Mouse (Mus musculus) c-Kit-positive CD71-positive TER-119-positive erythroid progenitor cells, embryonic 14.5 days (primary cell): ENCODE data around the gene Tmed1.
"Not testable (repeated sequence)": the region's sequence is repeated elsewhere in the genome, so short reads cannot be mapped to it uniquely, and the experiment has no call there.

ENCODE experiments used
- DNase-seq: peaks from one replicate; pipeline ENCODE4 v3.0.0-alpha.2; 2013; ENCODE audit warnings: low spot score

Gene Tmed1

DNA sequence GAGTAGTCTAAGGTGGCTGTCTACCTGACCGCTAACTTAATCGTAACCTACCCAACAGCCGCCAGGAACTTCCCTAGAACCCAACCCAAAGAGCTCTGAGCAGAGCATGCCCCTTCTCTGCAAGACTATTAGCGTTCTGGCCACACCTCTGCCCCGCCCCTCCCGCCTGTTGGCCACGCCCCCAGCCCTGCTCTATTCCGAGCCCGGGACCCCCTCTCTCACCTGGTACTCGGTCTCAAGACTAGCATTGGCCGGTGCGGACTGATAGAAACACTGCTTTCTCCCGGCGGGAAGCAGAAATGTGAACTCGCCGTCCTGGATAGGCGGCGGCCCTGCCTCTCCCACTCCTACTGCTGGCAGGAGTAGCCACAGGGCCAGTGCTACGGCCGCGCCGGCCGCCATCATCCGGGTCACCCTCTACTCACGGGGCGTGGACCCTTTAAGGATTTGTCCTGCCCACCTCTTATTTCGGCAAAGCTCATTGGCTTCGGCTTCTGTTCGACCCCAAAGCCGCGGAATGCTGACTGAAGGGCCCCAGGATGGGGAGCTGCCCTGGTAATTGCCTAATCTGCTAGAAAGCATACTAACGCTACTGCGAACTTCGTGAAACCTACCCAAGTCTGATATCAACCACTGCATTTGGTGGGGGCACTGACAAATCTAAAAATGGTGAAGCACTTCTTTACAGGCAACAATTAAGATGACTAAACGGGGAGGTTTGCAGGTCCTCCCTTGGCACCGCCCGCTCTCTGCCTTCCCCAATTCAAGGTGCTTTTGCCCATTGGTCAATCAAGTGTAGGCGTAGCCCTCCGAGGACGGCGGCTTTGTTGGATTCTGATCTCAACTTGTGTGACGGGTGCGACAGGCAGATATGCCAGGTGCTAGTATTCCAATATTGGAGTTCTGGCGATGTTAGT is at the start of gene Tmed1:
Gene Tmed1 (minus strand): TSS at position 481 of the 917 bp plus-strand sequence.
- DNase-seq: peak; percentile 92

DNA sequence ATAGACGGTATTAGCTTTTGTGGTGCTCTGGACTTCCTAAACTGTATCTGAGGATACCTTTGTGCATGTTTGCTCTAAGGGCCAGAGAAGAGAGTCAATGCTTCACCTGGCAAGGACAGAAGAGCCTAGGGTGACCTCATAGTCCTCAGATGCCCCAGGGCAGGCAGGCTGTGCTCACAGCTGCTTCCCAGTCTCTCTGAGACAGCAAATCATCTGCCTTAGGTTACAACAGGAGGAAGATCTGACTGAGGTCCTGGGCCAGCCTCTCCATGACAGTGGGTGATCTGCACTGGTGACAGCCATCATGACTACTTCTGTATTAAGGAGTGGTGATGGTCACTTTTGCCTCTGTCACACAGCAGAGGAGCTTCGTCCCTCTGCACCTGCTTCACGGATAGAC is 49.1 kb upstream of the Tmed1 start:
- DNase-seq: no peak

DNA sequence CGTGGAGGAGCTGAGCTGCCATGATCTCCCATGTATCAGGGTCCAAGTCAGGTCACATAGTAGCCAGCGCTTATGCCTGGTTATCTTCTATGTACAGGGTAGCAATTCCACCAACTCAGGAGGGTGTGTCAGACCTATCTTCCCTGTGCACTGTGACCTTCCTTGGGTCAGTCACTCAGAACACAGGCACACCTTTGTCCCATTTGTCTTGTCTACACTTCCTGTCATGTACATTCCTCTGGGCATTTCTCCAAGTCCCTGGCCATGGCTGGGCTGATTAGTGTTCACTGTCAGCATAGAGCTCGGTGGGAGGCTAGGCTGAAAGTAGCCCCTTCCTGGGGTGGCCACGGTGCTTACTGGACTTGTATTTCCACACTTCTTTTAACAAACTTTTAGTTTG is 48.3 kb upstream of the Tmed1 start:
- peak; percentile 88 for DNase-seq

DNA sequence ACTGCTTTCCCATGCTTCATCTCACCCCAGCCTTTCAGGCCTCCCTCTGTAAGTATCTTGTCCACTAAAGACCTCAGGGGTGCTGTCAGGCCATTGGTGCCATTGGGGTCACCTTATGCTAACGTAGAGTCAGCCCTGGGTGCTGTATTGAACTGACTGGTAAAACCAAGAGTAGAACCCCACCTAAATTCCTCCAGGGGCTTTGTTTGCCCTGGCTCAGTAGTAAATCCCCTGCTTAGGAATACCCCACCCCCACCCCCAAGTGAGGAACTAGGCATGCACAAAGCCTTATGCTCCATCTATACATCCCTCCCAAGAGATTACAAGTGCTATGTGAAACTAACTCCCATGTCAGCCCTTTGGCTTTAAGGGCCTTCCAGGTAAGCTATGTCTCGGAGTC is 47.5 kb upstream of the Tmed1 start:
- no peak for DNase-seq

DNA sequence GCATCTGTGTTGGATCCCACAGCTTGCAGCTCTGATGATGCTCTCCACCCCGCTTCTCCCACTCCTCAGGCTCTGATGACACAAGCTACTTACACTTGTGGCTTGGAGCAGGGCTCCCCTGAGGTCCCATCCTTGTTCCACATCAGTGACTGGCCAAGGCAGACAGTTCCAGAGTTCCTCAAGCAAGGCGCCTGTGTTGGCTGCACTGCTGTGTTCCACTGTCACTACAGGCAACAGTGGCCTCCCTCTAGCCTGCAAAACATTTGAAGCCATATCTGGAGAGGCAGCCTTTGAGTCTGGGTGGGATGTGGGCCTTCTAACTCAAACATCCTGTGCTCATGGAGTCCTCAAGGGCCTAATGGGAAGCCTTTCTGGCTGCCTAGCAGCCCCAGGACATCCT is 46.9 kb upstream of the Tmed1 start:
- no peak for DNase-seq

DNA sequence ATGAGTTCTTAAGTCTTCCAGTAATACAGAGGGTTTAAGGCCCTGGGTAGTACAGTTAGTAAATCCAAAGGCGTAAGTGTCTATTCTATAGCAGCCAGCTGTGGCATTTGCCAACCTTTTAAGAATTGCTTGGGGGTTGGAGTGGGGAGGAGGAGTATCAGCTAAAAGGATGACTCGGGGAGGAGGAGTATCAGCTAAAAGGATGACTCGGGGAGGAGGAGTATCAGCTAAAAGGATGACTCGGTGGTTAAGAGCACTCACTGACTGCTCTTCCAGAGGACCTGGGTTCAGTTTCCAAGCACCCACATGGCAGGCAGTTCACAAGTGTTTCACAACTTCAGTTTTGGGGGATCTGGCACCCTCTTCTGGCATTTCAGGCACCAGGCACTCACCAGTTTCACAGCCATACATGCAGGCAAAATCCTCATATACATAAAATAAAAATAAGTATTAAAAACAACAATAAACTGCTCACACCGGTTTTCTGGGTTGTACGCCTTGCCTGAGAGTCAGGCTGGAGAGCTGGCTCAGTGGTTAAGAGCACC is 45.2 kb upstream of the Tmed1 start:
- DNase-seq: no peak

DNA sequence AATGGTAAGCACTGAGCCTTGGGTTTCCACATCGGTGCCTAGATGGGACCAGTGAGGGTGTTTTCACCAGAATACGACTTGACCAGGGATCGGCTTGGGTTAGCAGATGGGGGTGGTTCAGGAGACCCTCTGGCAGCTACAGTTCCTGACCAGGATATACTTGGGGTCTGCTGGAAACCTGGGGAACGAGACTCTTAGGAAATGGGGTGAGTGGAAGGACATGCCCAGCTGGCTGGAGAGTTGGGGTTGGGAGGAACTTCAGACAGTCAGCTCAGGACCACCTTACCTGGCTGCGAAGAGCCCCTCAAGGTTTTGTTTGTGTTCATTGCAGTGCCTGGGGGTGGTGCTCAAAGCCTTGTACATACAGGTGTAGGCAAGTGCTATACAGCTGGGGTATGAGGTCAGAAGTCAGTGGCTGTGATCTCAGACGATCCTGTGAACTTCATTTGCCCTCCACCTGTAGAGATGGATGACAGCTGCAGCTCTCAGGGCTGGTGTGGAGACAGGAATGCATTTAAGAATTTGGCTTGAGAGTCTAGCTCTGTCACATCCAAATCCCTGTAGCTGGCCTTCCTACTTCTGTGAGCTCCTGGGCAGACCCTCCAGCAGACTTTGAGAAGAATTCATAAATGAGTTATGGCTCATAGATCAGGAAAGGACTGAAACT is 43.7 kb upstream of the Tmed1 start:
- no peak for DNase-seq

DNA sequence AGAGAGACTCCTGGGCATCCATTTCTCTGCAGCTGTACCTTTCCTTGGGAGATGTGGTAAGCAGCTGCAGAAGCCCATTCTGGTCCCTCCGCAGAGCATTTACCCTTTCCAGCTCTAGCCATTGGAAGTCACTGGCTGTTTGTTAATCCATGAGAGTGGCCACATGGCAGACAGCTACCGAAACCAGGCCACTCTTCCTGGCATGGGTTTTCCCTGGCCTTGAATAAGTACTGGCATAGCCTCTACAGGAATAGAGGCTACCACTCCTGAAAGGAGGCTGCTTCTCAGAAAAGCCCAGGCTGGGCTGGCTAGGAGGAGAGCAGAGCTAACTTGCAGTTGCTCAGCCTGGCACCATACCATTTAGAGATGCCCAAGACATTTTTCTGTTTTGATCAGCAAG is 41.0 kb upstream of the Tmed1 start:
- DNase-seq: no peak

DNA sequence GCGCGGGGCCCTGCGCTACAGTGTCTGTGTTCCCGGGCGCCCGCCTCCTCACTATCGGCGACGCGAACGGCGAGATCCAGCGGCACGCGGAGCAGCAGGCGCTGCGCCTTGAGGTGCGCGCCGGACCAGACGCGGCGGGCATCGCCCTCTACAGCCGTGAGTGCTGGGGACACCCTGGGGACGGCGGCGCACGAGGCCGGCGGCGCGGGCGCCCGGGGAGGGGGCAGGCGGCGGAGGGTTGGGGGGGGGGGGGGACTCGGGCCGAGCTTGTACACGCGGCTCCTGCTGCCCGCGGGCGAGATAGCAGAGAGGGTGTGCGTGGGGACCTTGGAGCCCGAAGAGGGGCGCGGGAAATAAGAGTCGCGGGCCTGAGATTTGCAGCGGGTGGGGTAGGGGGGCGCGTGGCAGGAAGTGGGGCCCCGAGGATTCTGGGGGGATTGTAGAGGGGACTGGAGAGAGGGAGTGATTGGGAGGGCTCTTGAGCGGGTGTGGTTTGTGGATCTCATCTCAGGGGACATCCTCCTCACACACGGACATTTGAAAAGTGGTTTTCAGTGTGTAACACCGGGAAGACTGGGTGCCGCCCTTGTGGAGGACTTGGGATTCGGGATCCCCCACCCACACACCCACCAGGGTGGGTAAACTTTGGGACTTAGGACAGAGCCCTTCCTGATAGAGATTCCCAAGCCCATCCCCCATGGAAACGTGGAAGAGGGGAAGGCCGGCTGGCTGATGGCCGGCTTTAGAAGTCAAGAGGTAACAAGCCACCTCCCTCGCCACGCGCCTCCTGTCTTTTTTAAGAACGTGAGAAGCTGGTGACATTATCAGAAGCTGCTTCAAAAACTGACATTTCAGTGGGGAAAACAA is 37.3 kb upstream of the Tmed1 start:
- peak; percentile 47 for DNase-seq

DNA sequence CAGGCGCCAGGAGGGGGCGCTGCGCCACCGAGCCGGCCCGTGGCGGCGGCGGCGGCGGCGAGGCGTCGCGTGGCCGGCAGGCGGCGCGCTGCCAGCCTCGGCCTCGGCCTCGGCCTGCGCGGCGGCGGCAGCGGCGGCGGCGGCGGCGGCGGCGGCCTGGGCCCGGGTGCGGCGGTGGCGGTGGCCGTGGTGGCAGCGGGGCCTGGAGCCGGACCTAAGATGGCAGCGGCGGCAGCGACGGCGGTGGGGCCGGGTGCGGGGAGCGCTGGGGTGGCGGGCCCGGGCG is 36.7 kb upstream of the Tmed1 start, which contains the start of gene Carm1:
Gene Carm1 (plus strand): TSS at position 106 of the 286 bp plus-strand sequence.
- no peak for DNase-seq

DNA sequence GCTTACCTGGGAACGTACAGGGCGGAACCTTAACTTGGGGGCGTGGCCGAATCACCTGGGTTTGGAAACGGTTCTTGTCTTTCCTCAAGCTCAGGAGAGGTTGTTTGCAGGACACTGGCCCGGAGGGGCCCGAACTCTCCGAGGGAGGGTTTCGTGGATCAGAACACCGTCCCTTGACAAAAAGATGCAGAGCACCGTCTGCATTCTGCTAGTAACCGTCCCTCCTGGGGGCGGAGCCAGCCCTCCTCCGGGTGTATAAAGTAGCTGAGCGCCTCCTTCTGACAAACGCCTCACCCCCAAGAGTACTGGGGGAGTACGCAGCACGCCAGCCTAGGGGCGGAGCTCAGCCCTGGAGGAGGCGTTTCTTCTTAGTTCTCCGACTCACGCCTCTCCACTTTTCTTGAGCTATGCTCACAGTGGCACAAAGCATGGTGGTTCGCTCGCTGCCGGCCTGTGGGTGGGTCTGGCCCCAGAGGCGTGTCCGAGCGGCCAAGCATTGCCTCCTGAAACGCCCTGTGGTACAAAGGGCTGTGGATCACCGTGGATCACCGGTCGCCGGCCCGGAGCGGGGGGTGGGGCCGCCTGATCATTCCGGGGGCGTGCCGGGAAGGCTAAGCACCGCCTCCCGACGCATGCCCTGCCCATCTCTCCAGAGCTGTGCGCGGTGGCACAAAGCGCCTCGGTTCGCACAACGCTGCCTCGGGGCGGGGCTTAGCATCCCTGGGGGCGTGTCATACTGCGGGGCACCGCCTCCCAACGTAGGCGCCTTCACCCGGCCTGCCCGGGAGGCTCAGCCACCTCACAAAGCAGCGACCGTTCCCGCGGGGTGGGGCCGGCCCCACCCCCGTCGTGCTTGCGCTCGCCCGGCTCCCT is 36.1 kb upstream of the Tmed1 start:
- DNase-seq: peak; percentile 97

DNA sequence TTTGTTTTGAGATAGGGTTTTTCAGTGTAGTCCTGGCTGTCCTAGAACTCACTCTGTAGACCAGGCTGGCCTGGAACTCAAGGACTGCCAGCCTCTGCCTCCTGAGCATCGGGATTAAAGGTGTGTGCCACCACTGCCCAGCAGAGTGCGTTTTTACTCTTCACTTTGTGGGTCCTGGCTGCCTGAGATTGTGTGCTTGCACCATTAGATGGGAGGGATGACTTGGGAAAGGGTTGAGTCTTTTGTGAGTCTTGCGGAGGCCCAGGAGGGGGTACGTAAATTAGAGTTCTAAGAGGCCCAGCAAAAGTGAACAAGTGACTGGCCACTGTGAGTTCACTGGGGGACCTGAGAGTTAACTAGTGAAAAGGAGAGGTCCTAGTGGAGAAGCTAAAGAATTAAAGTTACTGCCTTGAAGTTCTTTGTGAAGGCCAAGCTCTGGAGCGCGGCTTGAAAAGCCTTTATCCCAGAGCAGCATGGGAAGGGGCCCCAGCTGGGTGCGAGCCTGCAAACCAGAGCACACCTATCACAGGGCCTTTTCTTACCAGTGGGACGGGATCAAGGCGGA is 35.4 kb upstream of the Tmed1 start:
- DNase-seq: no peak

DNA sequence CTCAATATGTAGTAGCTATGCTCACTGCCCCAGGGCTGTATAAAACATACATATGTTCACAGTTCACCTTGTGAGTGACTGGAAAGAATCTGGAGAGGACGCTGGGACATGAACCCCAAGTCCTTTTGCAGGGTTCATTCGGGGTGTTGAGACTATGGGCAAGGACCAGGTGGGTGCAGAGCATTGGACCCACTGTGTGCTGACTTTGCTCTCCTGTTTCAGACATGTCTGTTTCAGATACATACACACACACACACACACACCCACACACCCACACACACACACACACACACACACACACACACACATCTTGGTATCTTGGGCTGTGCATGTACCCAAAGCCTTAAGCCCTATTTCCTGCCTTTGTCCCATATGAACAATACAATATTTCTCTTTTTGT is 31.9 kb upstream of the Tmed1 start:
- DNase-seq: not testable (repeated sequence)

DNA sequence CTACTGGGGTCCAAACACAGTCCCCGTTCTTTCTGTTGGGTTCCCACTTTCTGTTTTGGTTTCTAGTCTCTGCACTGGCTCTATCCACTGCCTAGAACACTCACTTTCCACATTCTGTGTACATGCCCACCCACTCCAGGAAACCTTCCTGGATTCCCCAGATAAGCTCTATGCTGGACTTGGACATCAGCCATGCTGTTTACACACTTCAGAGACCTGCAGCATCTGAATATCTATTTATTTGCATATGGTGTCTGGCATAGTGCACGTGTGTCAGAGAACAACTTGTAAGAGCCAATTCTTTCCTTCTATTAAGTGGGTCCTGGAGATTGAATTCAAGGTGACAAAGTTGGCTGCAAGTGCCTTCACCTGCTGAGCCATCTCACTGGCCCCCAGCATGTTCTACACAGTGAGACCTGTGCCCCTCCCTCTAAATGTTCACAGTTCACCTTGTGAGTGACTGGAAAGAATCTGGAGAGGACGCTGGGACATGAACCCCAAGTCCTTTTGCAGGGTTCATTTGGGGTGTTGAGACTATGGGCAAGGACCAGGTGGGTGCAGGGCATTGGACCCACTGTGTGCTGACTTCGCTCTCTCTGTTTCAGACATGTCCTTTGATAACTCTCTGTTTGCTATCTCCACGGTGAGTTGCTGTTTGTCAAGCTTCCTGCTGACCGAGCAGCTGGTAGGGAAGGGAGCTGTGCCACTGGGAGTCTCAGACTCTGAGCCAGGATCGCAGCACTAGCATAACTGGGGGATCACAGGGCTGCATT is 30.1 kb upstream of the Tmed1 start:
- DNase-seq: no peak

DNA sequence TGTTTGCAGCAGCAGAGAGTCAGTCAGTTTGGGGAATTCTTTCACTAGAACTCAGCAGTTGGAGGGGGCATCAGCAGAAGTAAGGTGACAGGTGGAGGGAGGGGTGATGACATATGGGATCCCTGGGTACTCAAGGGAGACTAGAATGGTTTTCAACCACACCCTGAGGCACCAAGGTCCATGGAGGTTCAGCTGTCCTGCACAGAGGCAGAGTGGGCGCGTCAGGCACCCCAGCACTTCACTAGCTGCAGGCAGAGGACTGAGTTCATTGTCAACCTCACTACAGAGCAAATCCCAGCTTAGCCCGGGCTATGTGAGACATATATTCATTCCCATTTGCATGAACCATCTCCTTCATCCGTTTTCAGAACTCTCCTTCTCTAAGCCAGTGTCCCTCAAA is 27.0 kb upstream of the Tmed1 start:
- no peak for DNase-seq

DNA sequence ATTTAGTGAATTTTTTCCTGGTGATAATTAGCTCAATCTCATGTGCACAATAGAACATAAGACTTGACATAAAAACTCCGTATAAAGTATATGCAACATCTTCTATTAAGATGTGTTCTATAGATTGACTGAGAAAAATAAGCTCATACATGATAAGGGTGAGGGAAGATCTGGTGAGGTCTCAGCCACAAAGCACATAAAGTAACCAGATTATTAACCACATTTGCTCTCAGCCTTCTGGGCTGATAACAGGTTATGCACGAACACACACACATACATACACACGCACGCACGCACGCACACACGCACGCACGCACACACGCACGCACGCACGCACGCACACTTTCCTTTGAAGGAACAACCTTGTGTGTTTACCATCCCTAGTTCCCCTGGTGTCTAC is 26.4 kb upstream of the Tmed1 start:
- no peak for DNase-seq

DNA sequence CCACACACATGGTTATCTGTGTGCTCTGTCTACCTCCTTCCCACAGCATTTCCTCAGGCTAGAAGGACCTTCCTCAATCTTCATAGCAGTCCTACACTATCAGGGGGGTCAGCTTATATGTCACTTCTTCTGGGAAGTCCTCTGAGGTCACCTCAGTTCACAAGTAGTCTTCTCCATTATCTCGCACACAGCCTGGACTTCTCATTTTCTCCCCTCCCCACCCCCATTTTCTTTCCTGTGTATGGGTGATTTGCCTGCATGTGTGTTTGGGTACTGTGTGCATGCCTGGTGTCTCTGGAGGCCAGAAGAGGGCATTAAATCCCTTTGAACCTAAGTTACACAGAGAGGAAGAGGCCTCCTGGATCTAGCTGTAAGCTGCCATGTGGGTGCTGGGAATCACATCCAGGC is 17.9 kb upstream of the Tmed1 start:
- DNase-seq: no peak

DNA sequence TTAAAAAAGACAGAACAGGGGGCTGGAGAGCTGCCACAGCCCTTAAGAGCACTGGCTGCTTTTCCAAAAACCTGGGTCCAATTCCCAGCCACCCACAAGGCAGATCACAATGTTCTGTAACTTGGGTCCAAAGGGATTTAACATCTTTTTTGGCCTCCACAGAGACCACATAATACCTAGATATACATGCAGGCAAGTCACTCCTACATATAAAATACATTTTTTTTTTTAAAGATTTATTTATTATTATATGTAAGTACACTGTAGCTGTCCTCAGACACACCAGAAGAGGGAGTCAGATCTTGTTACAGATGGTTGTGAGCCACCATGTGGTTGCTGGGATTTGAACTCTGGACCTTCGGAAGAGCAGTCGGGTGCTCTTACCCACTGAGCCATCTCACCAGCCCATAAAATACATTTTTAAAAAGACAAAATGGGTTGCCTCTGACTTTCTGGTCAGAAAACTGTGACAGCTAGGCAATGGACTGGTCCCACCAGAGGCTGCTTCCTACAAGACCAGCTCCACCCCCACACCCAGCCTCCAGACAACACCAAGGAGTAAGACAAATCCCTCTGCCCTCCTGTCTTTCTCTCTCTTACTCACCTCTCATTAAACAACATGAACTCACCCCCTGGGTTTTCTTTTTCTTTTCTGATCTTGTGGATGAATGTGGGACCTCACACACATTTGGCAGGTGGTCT is 17.2 kb upstream of the Tmed1 start:
- DNase-seq: no peak

DNA sequence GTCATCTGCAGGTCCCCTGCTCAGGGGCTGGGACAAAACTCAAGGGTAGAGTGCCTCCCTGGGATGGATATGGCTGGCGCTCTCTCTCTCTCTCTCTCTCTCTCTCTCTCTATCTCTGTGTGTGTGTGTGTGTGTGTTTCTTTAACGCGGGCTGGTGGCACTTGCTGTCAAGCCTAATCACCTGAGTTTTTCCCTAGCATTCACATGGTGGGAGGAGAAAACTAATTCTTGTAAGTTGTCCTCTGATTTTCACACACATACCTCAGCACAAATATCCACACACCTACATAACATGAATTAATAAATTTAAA is 16.5 kb upstream of the Tmed1 start:
- no peak for DNase-seq
